Mouse (Mus musculus) embryonic facial prominence, embryonic 13.5 days (tissue): Measurements from ENCODE around the gene Jpt1. TPM values are rescaled to one million over a fixed set of nuclear protein-coding genes. Genes with fewer than 3 reads are reported as not detected.

ENCODE experiments used
- ATAC-seq: fragments of 200-750 bp; cut with Nextera tagmentation; 2 replicates; pipeline ENCODE4 v1.8.0; 2017; ENCODE audit warnings: low read depth; ENCODE audit not compliant: insufficient number of reproducible peaks, insufficient read depth, low FRiP score, low TSS enrichment
- H3K27ac ChIP-seq: fragments of 300-500 bp; sonication (generic); 2 replicates; pipeline ENCODE4 v1.5.1; 2015; ENCODE audit warnings: moderate library complexity, mild to moderate bottlenecking, inconsistent platforms
- H3K27me3 ChIP-seq: fragments of 300-500 bp; sonication (generic); 2 replicates; pipeline ENCODE4 v1.6.1; 2015; ENCODE audit warnings: mild to moderate bottlenecking, inconsistent platforms
- H3K36me3 ChIP-seq: fragments of 300-500 bp; sonication (generic); 2 replicates; pipeline ENCODE4 v1.6.1; 2015; ENCODE audit warnings: mild to moderate bottlenecking, inconsistent platforms
- H3K4me1 ChIP-seq: fragments of 300-500 bp; sonication (generic); 2 replicates; pipeline ENCODE4 v1.6.1; 2015; ENCODE audit warnings: inconsistent platforms
- H3K4me2 ChIP-seq: fragments of 300-500 bp; sonication (generic); 2 replicates; pipeline ENCODE4 v1.6.1; 2015; ENCODE audit warnings: moderate library complexity, mild to moderate bottlenecking, inconsistent platforms
- H3K4me3 ChIP-seq: fragments of 300-500 bp; sonication (generic); 2 replicates; pipeline ENCODE4 v1.5.1; 2015; ENCODE audit warnings: mild to moderate bottlenecking, inconsistent platforms
- H3K9ac ChIP-seq: fragments of 300-500 bp; sonication (generic); 2 replicates; pipeline ENCODE4 v1.6.1; 2015; ENCODE audit warnings: mild to moderate bottlenecking, inconsistent platforms
- H3K9me3 ChIP-seq: fragments of 300-500 bp; sonication (generic); 2 replicates; pipeline ENCODE4 v1.6.1; 2016; ENCODE audit warnings: inconsistent platforms
- WGBS: fragments of 180-500 bp; shearing (Covaris S2); methylation state at CpG from one replicate; pipeline ENCODE4 v1.1.7; 2015; ENCODE audit warnings: mixed read lengths; 5-methylcytosine and 5-hydroxymethylcytosine counted together
- polyA plus RNA-seq: library from polyadenylated mRNA; unstranded; fragments of >200 nt; fragmentation: Nextera tagmentation; extraction: Ambion mirVana; gene quantifications from 2 replicates; pipeline ENCODE4 v1.2.1, GENCODE M21; 2015

Jpt1 gene
- polyA plus RNA-seq, 1 experiment from 2014 or later: 566 TPM

DNA sequence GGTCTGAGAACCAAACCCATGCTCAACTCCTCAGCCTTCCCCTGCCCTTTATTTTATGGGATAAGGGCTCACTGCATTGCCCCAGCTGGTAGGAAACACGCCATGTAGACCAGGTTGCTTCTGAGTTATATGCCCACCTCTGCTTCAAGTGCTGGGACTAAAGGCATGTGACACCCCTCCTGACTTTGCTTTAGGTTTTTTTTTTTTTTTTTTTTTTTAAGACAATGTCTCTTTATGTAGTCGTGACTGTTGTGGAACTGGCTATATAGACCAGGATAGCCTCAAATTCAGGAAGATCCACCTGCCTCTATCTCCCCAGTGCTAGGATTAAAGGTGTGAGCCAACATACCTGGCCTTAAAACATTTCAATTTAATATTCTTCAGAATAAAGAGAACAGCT is 8.5 kb upstream of the Jpt1 start:
- Histone ChIP-seq H3K27ac (no peak overlapping the region), H3K4me1 (no peaks in the 10 kb centered on the region), H3K9me3 (no peaks in the 10 kb centered on the region), H3K36me3 (peaks cover 52% of the 10 kb centered on the region), H3K27me3 (no peaks in the 10 kb centered on the region), H3K4me2 (no peak overlapping the region), H3K9ac (no peak overlapping the region), H3K4me3 (no peak overlapping the region)
- no peak for ATAC-seq
- WGBS: 82% methylated on average over 2 of the region's 2 CpGs

GRCm38 (mm10) chr11:115522238-115522637 is 8.1 kb upstream of the Jpt1 start:
- whole genome bisulfite sequencing: 88% methylated on average over 2 of the region's 2 CpGs
- H3K27me3 ChIP-seq: no peaks in the 10 kb centered on the region
- no peak overlapping the region for H3K27ac ChIP-seq
- H3K4me2 ChIP-seq: no peak overlapping the region
- H3K4me1 ChIP-seq: no peaks in the 10 kb centered on the region
- no peak overlapping the region for H3K9ac ChIP-seq
- no peak for ATAC-seq
- no peak overlapping the region for H3K4me3 ChIP-seq
- H3K36me3 ChIP-seq: peaks cover 48% of the 10 kb centered on the region
- H3K9me3 ChIP-seq: no peaks in the 10 kb centered on the region

DNA sequence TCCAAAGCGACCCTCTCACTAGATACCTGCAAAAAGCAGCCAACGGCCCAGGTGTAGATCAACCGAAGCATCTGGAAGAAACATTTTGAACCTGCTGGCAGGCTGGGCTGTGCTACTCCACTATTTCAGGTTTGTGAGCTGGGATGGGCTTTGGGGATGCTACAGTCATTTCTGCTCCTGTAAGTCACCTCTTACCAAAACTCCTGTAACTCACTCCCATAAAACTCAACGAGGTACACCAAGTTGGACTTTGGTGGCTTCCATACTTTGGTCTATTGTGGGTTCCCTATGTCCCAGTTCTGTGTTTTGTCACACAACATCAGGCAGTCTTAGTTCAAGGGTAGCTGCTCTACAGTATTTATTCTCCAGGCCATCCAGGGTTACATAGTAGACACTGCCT is 6.9 kb upstream of the Jpt1 start:
- H3K9me3 ChIP-seq: no peaks in the 10 kb centered on the region
- no peak for ATAC-seq
- H3K27ac ChIP-seq: no peak overlapping the region
- no peaks in the 10 kb centered on the region for H3K27me3 ChIP-seq
- peaks cover 36% of the 10 kb centered on the region for H3K36me3 ChIP-seq
- H3K4me3 ChIP-seq: no peak overlapping the region
- no peaks in the 10 kb centered on the region for H3K4me1 ChIP-seq
- 82% methylated on average over 4 of the region's 4 CpGs for WGBS
- H3K4me2 ChIP-seq: no peak overlapping the region
- no peak overlapping the region for H3K9ac ChIP-seq

GRCm38 (mm10) chr11:115520218-115520617 is 6.0 kb upstream of the Jpt1 start:
- Histone ChIP-seq H3K36me3 (peaks cover 28% of the 10 kb centered on the region), H3K27me3 (no peaks in the 10 kb centered on the region), H3K4me1 (no peaks in the 10 kb centered on the region), H3K4me2 (no peak overlapping the region), H3K27ac (no peak overlapping the region), H3K9me3 (no peaks in the 10 kb centered on the region), H3K4me3 (no peak overlapping the region), H3K9ac (no peak overlapping the region)
- no peak for ATAC-seq
- 74% methylated on average over 2 of the region's 2 CpGs for WGBS

- Histone ChIP-seq H3K27me3 (no peaks in the 10 kb centered on the region), H3K4me2 (no peak overlapping the region), H3K9ac (no peak overlapping the region), H3K4me1 (no peaks in the 10 kb centered on the region), H3K4me3 (no peak overlapping the region), H3K9me3 (no peaks in the 10 kb centered on the region), H3K27ac (no peak overlapping the region), H3K36me3 (peaks cover 21% of the 10 kb centered on the region)
- WGBS: 90% methylated on average over 3 of the region's 3 CpGs
- no peak for ATAC-seq
Observed at GRCm38 (mm10) chr11:115519581-115519980, 5.4 kb upstream of the Jpt1 start.

GRCm38 (mm10) chr11:115518693-115519092 is 4.5 kb upstream of the Jpt1 start:
- H3K4me2 ChIP-seq: no peak overlapping the region
- H3K27me3 ChIP-seq: no peaks in the 10 kb centered on the region
- no peaks in the 10 kb centered on the region for H3K9me3 ChIP-seq
- no peak overlapping the region for H3K9ac ChIP-seq
- H3K27ac ChIP-seq: no peak overlapping the region
- WGBS: 62% methylated on average over 9 of the region's 9 CpGs
- H3K4me1 ChIP-seq: no peaks in the 10 kb centered on the region
- ATAC-seq: no peak
- H3K4me3 ChIP-seq: no peak overlapping the region
- peaks cover 14% of the 10 kb centered on the region for H3K36me3 ChIP-seq

GRCm38 (mm10) chr11:115516942-115517341 is 2.8 kb upstream of the Jpt1 start:
- Histone ChIP-seq H3K27ac (no peak overlapping the region), H3K9me3 (no peaks in the 10 kb centered on the region), H3K36me3 (peaks cover 3% of the 10 kb centered on the region), H3K27me3 (no peaks in the 10 kb centered on the region), H3K4me3 (no peak overlapping the region), H3K4me2 (no peak overlapping the region), H3K9ac (no peak overlapping the region), H3K4me1 (peaks cover 14% of the 10 kb centered on the region)
- WGBS: 78% methylated on average over 5 of the region's 5 CpGs
- no peak for ATAC-seq

DNA sequence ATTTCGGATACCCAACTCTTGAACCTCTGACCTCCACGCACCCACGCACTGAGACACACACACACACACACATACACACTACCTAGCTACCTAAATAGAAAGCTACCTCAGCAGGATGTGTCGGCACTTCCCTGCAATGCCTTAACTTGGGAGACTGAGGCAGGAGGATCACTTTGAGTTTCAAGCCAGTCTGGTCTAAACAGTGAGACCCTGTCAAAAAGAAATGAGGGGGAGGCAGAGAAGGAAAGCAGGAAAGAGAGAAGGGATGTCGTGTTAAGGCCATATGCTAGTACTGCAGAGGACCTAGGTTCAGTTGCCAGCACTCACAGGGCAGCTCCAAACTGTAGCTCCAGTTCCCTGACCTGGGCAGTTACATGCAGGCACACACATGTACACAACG is 834 bp upstream of the Jpt1 start:
- Histone ChIP-seq H3K27ac (no peak overlapping the region), H3K4me2 (peak overlapping the region; percentile 3; the same call in 1 of the 2 replicates), H3K36me3 (no peaks in the 10 kb centered on the region), H3K9ac (no peak overlapping the region), H3K27me3 (no peaks in the 10 kb centered on the region), H3K4me1 (peaks cover 33% of the 10 kb centered on the region), H3K4me3 (no peak overlapping the region), H3K9me3 (no peaks in the 10 kb centered on the region)
- ATAC-seq: no peak
- 68% methylated on average over 6 of the region's 6 CpGs for WGBS

- peak overlapping the region; percentile 94 for H3K4me2 ChIP-seq
- H3K9me3 ChIP-seq: no peaks in the 10 kb centered on the region
- peak overlapping the region; percentile 85 for H3K27ac ChIP-seq
- H3K36me3 ChIP-seq: no peaks in the 10 kb centered on the region
- H3K4me3 ChIP-seq: peak overlapping the region; percentile 95
- peak; percentile 49 for ATAC-seq
- peak overlapping the region; percentile 98 for H3K9ac ChIP-seq
- WGBS: under 1% methylated on average over 55 of the region's 57 CpGs
- peaks cover 41% of the 10 kb centered on the region for H3K4me1 ChIP-seq
- H3K27me3 ChIP-seq: no peaks in the 10 kb centered on the region
Observed at GRCm38 (mm10) chr11:115513271-115514237, 633 bp downstream of the Jpt1 start.

GRCm38 (mm10) chr11:115512407-115513183 is 1.6 kb downstream of the Jpt1 start:
- no peaks in the 10 kb centered on the region for H3K36me3 ChIP-seq
- peak overlapping the region; percentile 94 for H3K4me2 ChIP-seq
- peaks cover 41% of the 10 kb centered on the region for H3K4me1 ChIP-seq
- no peaks in the 10 kb centered on the region for H3K9me3 ChIP-seq
- peak overlapping the region; percentile 98 for H3K9ac ChIP-seq
- peak overlapping the region; percentile 95 for H3K4me3 ChIP-seq
- no peaks in the 10 kb centered on the region for H3K27me3 ChIP-seq
- ATAC-seq: no peak
- 23% methylated on average over 8 of the region's 8 CpGs for WGBS
- H3K27ac ChIP-seq: peak overlapping the region; percentile 85; the same call in 1 of the 2 replicates

GRCm38 (mm10) chr11:115512004-115512403 is 2.2 kb downstream of the Jpt1 start:
- Histone ChIP-seq H3K27ac (0 out of 2 replicates have a peak overlapping the region, but pooled peaks have one; percentile 12), H3K27me3 (no peaks in the 10 kb centered on the region), H3K36me3 (no peaks in the 10 kb centered on the region), H3K4me3 (peak overlapping the region; percentile 95), H3K9ac (peak overlapping the region; percentile 98), H3K9me3 (no peaks in the 10 kb centered on the region), H3K4me1 (peaks cover 41% of the 10 kb centered on the region), H3K4me2 (peak overlapping the region; percentile 94)
- no peak for ATAC-seq
- 46% methylated on average over 3 of the region's 3 CpGs for WGBS
